Mouse (Mus musculus) megakaryocyte progenitor cell, adult 5-6 weeks (primary cell): Measurements from ENCODE around the gene Ugt1a6a. TPM values are rescaled to one million over a fixed set of nuclear protein-coding genes. Genes with fewer than 3 reads are reported as not detected.

Experiments
- ATAC-seq: replicated peaks from 2 replicates; pipeline ENCODE4 v1.8.0; 2016; ENCODE audit warnings: mild to moderate bottlenecking, moderate TSS enrichment, inconsistent platforms; ENCODE audit not compliant: poor library complexity
- total RNA-seq, 2 experiments: library from RNA; stranded (forward) in 1 of 2; stranded (reverse) in 1 of 2; fragments of 157-497, 149-512 nt in 1 of 2; fragments of 200-1000 nt in 1 of 2; gene quantifications; 2 replicates each; pipeline versions ENCODE4 v1.2.3 to v1.2.4; 2015 to 2017

The Ugt1a6a gene
- total RNA-seq, 2 experiments from 2014 or later: 2.0 to 2.7 TPM

DNA sequence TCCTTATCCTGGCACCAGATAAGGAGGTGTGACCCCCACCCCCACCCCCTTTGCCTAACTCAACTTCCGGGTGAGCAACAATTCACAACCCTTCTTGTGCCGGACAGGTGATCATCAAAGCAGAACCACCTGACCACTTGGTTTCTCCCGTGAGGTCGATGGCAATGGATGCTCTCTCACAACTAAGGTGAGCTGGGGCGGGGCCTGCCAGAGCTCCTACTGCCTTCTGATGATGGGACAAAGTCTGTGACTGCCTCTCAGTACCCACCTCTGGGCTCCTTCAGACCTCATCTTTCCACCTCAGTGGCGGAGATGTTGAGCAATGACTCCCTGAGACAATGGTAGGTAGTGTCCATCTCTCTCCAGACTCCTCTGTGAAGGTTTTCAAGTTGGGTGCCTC, 111.3 kb downstream of the Ugt1a6a start:
- ATAC-seq: no peak

- no peak for ATAC-seq
These were observed 111.8 kb downstream of the Ugt1a6a start for GRCm38 (mm10) chr1:88246386-88246785.

DNA sequence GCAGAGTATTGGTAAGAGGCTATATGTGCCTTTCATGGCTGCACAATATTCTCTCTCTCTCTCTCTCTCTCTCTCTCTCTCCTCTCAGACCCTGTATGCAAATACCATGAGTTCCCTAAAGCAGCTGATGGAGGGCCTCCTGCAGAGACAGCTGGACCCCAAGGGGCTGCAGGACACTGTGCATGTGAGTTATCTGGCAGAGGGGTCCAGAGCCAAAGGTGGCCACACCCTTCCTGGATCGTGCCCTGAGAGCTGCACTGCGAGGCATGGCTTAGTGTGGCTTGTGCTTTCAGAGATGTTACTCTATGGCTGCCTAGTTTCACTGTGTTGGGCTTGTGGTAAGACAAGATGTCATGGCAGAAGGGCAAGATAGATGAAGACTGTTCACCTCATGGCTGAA, 113.1 kb downstream of the Ugt1a6a start:
- ATAC-seq: no peak

DNA sequence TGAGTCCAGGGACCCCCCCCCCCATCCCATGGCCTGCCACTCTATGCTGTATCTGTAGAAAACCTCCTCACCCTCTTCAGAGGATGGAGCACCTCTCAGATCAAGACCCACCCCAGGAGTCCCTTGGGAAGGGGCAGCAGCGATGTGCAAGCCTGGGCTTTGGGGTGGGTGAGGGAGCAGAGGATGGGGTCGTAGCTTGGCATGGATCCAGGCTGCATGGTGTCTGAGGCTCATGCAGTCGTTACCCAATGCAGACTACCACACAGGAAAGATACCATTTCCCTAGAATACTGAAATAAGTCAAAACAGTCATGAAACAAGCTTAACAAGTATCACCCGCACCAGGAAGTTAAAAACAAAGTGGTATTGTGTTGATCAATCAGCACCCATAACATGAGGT, 114.0 kb downstream of the Ugt1a6a start:
- ATAC-seq: peak; percentile 26

- no peak for ATAC-seq
These were observed 115.0 kb downstream of the Ugt1a6a start for GRCm38 (mm10) chr1:88249596-88249995.

- no peak for ATAC-seq
These were observed 115.4 kb downstream of the Ugt1a6a start for GRCm38 (mm10) chr1:88250023-88250422.

DNA sequence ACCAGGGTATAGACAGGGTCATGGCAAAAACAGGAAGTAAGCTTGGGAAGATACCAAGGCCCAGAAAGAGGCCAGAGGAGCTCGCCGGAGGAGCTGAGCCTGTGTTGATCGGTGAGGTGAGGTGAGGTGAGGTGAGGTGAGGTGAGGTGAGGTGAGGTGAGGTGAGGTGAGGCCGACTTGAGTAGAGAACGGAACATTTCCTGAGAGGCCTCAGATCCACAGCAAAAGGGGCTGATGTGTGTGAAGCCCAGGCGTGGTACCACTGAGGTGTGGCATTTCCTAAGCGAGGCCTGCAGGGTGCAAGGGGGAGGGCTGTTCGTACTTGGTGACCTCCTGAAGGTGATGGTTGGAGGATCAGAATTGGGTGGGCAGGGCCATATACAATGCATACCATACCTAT, 118.5 kb downstream of the Ugt1a6a start:
- peak; percentile 4; the same call in 1 of the 2 replicates for ATAC-seq

GRCm38 (mm10) chr1:88253540-88253939, 118.9 kb downstream of the Ugt1a6a start:
- ATAC-seq: peak; percentile 3; the same call in 1 of the 2 replicates

DNA sequence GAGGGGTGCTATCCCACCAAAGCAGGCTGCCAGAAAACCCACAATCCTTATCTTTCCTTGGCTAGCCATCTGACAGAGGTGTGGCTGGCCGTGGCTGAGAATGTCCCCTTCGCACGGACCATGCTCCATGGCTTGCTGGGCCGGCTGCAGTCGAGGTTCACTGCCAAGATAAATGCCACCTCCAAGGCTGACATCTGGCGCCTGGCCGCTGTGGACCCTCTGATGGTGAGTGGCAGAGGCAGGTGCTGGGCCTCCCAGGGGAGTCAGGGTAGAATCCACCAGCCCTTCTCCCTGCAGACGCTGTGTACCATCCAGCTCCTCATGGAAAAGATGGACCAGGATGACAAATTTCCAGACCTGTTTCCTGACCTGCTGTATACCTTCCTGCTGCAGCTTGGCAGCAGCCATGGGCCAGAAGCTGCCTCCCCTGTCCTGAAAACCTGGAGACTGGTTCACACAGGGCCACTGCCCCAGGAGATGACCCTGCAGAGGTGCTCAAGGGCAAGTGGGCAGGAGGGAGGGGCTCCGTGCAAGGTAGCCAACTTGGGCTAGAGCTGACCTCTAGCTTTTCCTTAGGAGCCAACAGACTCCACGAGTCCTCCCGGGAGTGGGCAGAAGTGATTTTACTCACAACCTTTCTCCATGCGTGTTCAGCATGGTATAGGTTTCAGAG, 120.3 kb downstream of the Ugt1a6a start:
- no peak for ATAC-seq

DNA sequence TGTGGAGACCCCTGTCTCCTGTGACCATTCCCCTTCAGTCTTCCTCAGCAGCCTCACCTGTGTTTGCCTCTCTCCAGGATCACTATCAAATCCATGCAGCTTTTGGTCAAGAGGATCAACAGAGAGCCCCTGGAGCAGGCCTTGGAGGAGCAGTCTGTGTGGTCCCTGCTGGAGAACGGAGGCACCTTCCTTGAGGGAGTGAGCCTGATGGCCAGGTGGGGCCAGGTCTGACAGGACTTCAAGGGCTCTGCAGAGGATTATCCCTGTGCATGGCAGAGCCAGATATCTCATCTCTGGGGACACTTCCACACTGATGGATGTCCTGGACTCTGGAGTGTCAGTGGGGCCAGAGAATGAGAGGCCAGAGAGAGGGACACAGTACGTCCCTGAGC, 120.9 kb downstream of the Ugt1a6a start:
- ATAC-seq: no peak

DNA sequence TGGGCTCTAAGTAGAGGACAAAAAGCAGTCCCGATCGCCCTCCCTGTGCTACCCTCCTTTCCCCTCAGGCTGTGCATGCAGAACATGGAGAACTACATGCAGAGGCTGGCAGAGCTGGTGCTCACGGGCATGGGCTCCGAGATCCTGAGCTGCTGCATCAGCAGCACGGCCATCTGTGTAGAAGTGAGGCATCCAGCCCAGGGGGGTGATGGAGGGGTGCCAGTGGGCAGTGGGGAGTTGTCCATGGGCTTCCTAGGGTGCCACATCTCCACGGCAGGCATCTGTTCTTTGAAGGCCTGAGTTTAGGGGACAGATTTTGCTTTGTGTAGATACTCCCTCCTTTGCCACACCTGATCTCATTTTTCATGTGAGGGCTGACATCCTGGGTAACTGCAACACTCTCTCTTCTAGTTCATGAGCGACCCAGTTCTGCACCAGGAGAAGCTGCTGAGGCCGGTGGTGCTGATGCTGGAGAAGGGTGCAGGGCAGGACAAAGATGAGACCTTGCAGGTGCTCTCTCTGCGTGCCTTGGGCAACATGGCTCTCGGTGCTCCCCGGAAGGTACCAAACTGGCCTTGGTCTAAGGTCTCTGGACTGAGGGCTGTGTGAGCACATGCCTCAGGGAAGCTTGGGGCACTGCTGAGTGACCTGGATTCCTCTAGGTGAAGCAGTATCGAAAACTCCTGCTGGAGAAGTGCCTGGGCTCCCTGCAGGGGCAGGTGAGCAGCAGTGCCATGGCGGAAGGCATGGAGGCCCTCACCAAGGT, 121.6 kb downstream of the Ugt1a6a start:
- ATAC-seq: no peak

DNA sequence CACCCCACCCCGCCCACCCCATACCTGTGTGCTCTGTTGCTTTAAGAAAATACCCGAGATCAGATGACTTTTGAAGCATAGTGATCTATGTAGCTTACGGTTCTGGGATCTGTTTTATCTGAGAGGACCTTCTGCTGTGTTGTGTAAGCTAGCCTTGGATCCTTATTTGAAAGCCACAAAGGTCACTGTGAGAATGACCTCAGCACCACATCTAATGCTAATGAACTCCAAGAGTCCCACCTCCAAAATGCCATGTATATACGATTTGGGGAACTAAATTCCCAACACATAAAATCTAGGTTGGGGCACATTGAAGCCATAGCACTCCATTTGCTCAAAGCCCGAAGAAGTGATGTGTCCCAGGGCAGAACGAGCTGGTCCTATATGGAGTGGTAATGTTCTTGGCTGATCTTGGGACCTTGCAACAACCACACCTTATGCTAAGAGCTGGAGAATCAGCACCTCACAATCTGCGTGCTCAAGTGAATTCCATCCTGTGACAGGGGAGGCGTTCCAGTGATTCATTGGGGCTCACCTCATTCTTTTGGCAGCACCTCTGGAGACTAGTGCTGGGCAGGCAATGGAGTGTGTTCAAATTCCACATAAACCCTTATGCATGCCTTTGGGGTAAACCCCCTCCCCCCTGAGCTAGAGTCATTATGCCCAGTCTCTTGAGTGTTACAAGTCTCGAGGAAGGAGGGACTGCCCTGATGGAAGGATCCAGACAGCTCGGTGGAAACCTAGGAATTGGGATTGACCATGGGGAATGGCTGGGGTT, 122.5 kb downstream of the Ugt1a6a start:
- ATAC-seq: no peak

- no peak for ATAC-seq
These were observed 123.1 kb downstream of the Ugt1a6a start for GRCm38 (mm10) chr1:88257681-88258080.

GRCm38 (mm10) chr1:88258361-88258760, 123.8 kb downstream of the Ugt1a6a start:
- ATAC-seq: no peak

DNA sequence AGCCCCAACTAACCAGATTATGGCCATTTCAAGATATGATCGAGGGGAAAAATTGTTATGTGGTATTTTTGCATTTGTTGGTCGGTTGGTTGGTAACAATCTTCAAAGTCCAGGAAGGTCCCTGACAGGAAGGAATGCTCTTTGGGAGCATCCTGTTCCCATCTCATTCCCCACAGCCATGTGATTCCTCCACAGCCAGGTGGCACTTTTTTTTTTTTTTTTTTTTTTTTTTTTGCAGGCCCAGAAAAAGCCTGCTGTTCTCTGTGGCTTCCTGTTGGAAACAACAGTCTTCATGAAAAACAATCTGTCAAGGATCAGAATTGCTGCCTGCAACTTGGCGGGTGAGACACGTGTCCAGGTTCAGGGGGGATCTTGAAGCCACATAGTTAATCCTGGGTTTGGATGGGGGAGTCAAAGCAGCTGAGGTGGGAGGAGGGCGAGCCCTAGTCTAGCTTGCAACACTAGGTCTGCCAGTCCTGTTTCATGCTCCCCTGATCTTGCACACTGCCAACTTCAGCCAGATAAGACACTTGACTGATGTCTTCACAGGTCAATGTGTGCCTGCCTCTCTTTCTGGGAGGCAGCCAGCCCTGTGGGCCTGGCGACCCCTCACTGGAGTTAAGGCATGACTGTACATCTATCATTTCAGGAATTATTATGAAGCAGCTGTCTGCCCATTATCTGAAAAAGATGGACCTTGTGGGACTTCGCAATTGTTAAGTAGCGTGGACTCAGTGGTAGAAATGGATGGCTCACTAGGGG, 124.5 kb downstream of the Ugt1a6a start:
- peak; percentile 12 for ATAC-seq

DNA sequence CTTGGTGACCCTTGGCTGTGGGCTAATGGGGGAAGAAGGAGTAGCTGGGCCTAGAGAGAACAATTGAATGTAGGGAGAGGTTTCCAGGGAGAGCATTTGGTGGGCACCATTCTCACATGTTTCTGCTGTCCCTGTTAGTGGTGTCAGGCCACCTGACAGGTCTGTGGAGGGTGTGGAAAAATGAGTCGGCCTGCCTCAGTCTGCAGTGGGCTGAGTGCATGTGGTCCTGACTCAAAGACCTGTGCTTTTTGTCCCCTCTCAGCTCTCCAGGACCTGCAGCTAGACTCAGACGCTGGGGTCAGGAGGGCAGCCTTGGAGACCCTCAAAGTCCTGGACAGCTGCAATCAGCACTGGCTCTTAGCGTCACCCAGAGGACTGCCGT, 125.0 kb downstream of the Ugt1a6a start:
- ATAC-seq: peak; percentile 0

GRCm38 (mm10) chr1:88260114-88260513, 125.5 kb downstream of the Ugt1a6a start:
- 0 out of 2 replicates have a peak, but pooled peaks have one; percentile 0 for ATAC-seq

GRCm38 (mm10) chr1:88260604-88261377, 126.2 kb downstream of the Ugt1a6a start:
- ATAC-seq: peak; percentile 14

- peak; percentile 0; the same call in 1 of the 2 replicates for ATAC-seq
These were observed 127.1 kb downstream of the Ugt1a6a start for GRCm38 (mm10) chr1:88261706-88262105.

GRCm38 (mm10) chr1:88262255-88262654, 127.6 kb downstream of the Ugt1a6a start:
- peak; percentile 2; the same call in 1 of the 2 replicates for ATAC-seq
